Mouse (Mus musculus): ENCODE measurements at regions not wholly inside any gene's neighbourhood (a gene's known extent, or its start where the extent isn't known, plus 50 kb on each side); places are given as distances from the start of the nearest gene placed in this dataset.

DNA sequence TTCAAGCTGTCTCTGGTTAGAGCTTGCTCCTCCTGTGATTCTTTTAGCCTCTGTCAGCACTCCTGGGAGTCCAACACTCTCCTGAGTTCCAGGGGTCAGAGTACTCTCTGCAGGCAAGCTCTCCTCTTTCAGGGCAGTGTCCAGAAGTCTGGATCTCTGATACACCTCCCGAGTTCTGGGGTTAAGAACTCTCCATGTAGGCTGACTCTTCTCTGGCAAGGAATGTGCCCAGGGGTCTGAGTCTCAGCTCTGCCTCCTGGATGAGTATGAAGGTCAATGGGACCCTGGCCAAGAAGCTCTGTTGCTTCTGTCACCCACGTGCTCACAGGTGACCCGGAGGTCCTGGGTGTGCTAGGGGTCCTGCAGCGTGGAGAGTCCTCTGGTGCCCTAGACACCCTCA is 1146.2 kb upstream of the Gm38303 start:
- no peak for ATAC-seq (replicated peaks in 1 of 2; ENCODE audit: insufficient read depth in 1 of 2, low FRiP score in 2 of 2, low TSS enrichment in 1 of 2, low read depth in 1 of 2, poor library complexity in 2 of 2, severe bottlenecking in 2 of 2)

DNA sequence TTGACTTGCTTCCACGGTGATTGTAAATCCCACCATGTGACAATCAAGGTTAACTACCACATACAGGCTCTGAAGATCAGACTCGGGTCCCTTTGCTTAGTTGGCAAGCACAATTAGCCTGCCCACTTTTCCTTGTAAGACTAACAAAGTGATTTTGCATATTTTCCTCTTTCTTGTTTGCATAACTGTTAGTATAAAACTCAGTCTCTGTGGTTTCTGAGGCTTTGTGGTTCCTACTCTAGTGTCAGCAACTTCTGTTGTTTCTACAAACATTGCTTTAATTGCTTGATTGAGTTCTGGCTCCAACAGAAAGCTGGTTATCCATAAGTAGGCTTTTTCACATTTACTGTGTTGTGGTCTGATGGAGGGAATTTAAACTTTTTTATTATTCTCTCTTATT is 1121.4 kb upstream of the Gm38303 start:
- ATAC-seq (replicated peaks in 1 of 2; ENCODE audit: insufficient read depth in 1 of 2, low FRiP score in 2 of 2, low TSS enrichment in 1 of 2, low read depth in 1 of 2, poor library complexity in 2 of 2, severe bottlenecking in 2 of 2), result peak; percentile 68 to 69

GRCm38 (mm10) chr3:11456213-11456612 is 1120.7 kb upstream of the Gm38303 start:
- ATAC-seq (replicated peaks in 1 of 2; ENCODE audit: insufficient read depth in 1 of 2, low FRiP score in 2 of 2, low TSS enrichment in 1 of 2, low read depth in 1 of 2, poor library complexity in 2 of 2, severe bottlenecking in 2 of 2), result peak in 1 of 2 experiments; percentile 53; a peak in 2 of 4 replicates
